Mouse (Mus musculus) neural tube, embryonic 15.5 days (tissue): ENCODE results near the gene Adgrb3. TPM values are rescaled to one million over a fixed set of nuclear protein-coding genes. Genes with fewer than 3 reads are reported as not detected.

Experiments used
- ATAC-seq: fragments of 200-750 bp; cut with Nextera tagmentation; 2 replicates; pipeline ENCODE4 v1.8.0; 2017; ENCODE audit warnings: mild to moderate bottlenecking, moderate TSS enrichment, moderate library complexity; ENCODE audit not compliant: low FRiP score
- H3K27ac ChIP-seq: fragments of 300-500 bp; sonication (generic); replicated peaks from 2 replicates; pipeline ENCODE4 v1.5.1; 2015; ENCODE audit warnings: mild to moderate bottlenecking, inconsistent platforms
- H3K27me3 ChIP-seq: fragments of 300-500 bp; sonication (generic); replicated peaks from 2 replicates; pipeline ENCODE4 v1.6.1; 2015; ENCODE audit warnings: inconsistent platforms
- H3K36me3 ChIP-seq: fragments of 300-500 bp; sonication (generic); 2 replicates; pipeline ENCODE4 v1.6.1; 2015; ENCODE audit warnings: inconsistent platforms
- H3K4me1 ChIP-seq: fragments of 300-500 bp; sonication (generic); 2 replicates; pipeline ENCODE4 v1.6.1; 2015; ENCODE audit warnings: inconsistent platforms
- H3K4me2 ChIP-seq: fragments of 300-500 bp; sonication (generic); 2 replicates; pipeline ENCODE4 v1.6.1; 2015; ENCODE audit warnings: inconsistent platforms, mild to moderate bottlenecking, moderate library complexity
- H3K4me3 ChIP-seq: fragments of 300-500 bp; sonication (generic); replicated peaks from 2 replicates; pipeline ENCODE4 v1.5.1; 2015; ENCODE audit warnings: mild to moderate bottlenecking, inconsistent platforms
- H3K9ac ChIP-seq: fragments of 300-500 bp; sonication (generic); replicated peaks from 2 replicates; pipeline ENCODE4 v1.6.1; 2015; ENCODE audit warnings: mild to moderate bottlenecking, inconsistent platforms
- H3K9me3 ChIP-seq: fragments of 300-500 bp; sonication (generic); replicated peaks from 2 replicates; pipeline ENCODE4 v1.6.1; 2016; ENCODE audit warnings: inconsistent platforms
- WGBS: fragments of 180-500 bp; shearing (Covaris S2); methylation state at CpG from one replicate; pipeline ENCODE4 v1.1.7; 2015; ENCODE audit warnings: mixed read lengths; 5-methylcytosine and 5-hydroxymethylcytosine counted together
- polyA plus RNA-seq: library from polyadenylated mRNA; unstranded; fragments of >200 nt; fragmentation: Nextera tagmentation; extraction: Ambion mirVana; gene quantifications from 2 replicates; pipeline ENCODE4 v1.2.1, GENCODE M21; 2015

The Adgrb3 gene
- 40.6 and 49.9 TPM in 2 replicates for polyA plus RNA-seq

DNA sequence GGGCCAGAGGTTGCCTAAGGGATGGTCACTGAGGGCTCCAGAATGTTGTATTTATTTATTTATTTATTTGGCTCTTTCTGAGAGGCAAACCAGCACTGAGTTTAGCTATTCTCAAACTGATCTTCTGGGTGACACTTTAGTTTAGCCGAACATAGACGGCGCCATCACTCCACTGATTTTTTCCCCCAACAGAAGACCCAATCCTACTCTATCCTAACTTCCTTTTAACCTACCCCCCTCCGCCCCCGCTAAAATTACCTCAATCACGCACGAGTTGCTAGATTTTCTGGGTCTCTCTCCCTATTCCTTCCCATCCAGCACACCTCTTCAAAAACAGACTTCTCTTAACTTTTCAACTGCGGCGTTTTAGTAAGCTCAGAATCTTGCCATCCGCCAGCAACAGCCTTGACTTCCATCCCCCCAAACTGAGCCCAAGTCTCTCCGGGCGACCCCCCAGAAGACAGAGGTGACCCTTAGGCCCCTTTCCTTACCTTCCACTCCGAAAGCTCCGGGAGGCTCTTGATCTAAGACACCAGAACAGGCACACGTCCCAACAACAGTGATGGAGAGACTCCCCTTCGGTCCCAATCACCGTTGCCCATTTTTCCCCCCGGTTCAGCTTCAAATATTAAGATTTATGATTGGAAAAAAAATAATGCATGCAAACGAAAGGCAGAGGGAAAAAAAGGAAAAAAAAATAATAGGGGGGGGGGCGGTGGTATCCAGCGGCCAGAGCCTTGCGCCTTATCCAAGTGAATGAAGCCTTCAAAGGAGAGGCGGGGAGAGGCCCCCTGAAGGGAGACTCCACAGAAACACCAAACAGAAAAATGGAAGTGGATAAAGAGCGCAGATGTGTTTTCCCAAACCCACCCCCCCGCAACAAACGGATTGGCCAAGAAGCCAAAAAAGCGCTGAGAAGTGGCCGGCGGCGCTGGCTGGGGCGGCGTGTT lies at the start of gene Adgrb3:
Adgrb3 (minus strand) TSS at position 737 of the 950 bp plus-strand sequence.
- peak; percentile 60 for ATAC-seq
- no peaks in the 10 kb centered on the region for H3K27me3 ChIP-seq
- peak within 1 kb of the TSS; percentile 91 for H3K27ac ChIP-seq
- peak within 1 kb of the TSS; percentile 74 for H3K9ac ChIP-seq
- peak within 1 kb of the TSS; percentile 56 for H3K4me3 ChIP-seq
- under 1% methylated on average over 26 of the region's 32 CpGs for WGBS
- no peaks in the 10 kb centered on the region for H3K36me3 ChIP-seq
- H3K4me1 ChIP-seq: peaks cover 33% of the 10 kb centered on the region
- no peaks in the 10 kb centered on the region for H3K9me3 ChIP-seq
- peak within 1 kb of the TSS; percentile 62 for H3K4me2 ChIP-seq

DNA sequence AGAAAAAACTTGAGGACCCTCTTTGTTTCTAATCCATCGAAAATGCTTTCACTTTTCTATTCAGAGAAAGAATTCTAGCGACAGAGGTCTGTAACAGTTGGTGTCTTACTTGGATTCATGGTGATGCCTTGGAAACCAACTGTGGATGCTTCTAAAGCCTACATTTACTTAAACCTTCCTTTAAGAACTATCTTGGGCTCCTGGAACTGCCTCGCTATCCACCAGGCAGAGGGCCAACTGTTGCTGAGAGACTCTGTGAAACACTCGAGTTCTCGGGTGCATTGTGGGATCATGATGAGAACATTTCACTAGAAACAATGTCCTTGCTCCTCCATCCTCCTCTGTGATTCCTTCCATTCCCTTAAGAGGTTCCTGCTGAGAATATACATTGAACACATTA lies 48.0 kb upstream of the Adgrb3 start:
- WGBS: 81% methylated on average over 5 of the region's 5 CpGs

GRCm38 (mm10) chr1:25857473-25857872 lies 28.0 kb upstream of the Adgrb3 start:
- no peak overlapping the region for H3K4me2 ChIP-seq
- H3K9ac ChIP-seq: no peak overlapping the region
- no peaks in the 10 kb centered on the region for H3K27me3 ChIP-seq
- 82% methylated on average over 2 of the region's 2 CpGs for WGBS
- no peaks in the 10 kb centered on the region for H3K9me3 ChIP-seq
- no peak overlapping the region for H3K4me3 ChIP-seq
- no peak overlapping the region for H3K27ac ChIP-seq
- no peaks in the 10 kb centered on the region for H3K36me3 ChIP-seq
- no peaks in the 10 kb centered on the region for H3K4me1 ChIP-seq
- no peak for ATAC-seq

More for the DNA sequence above, 48.0 kb upstream of the Adgrb3 start:
- Histone ChIP-seq H3K9ac (no peak overlapping the region), H3K27ac (no peak overlapping the region), H3K27me3 (no peaks in the 10 kb centered on the region), H3K4me1 (no peaks in the 10 kb centered on the region), H3K4me2 (no peak overlapping the region), H3K4me3 (no peak overlapping the region), H3K36me3 (no peaks in the 10 kb centered on the region), H3K9me3 (no peaks in the 10 kb centered on the region)
- ATAC-seq: no peak

DNA sequence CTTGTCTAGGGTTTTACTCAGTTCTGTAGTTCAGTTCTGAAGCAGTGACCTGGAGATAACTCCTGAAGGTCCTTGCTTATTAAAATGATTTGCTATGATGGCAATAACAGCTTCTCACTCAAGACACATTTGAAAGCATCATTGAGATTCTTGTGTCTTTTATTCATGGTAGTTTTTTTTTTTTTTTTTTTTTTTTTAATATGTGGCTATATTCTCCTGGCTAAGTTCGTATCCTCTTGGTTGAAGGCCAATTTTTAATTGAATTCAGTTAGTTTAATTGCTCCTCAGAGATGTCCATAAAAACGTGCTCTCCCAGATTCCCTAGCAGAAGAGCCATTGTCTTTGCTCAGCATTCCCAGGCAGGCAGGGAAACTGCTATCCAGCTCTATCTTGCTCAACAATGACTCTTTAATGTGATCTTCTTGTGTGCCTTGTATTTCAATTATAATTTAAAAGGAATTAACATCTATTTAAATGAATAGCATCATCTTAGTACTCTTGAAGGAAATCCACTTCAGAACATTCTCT lies 25.0 kb upstream of the Adgrb3 start:
- Histone ChIP-seq H3K27me3 (no peaks in the 10 kb centered on the region), H3K36me3 (no peaks in the 10 kb centered on the region), H3K9me3 (no peaks in the 10 kb centered on the region), H3K4me1 (no peaks in the 10 kb centered on the region), H3K4me3 (no peak overlapping the region), H3K9ac (no peak overlapping the region), H3K27ac (no peak overlapping the region), H3K4me2 (no peak overlapping the region)
- no peak for ATAC-seq
- WGBS: 10% methylated on average over 2 of the region's 2 CpGs

DNA sequence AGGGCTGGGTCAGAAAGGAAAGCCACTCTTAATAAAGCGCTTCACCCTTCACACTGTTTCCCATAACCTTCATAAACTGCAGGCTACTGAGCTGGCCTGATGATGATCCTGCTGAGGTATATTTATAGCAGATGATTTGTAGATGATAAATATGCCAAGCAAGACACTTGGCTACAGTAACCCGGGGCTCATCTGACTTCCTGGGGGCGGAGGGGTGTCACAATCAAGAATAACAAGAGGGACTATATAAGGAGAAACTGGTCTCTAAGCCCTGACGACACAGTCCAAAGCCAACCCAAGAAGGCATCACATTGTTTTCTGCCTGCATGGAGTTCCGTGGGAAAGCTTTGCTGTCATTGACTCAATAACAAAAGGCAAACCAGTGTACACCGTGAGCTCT lies 2.8 kb upstream of the Adgrb3 start:
- H3K27ac ChIP-seq: peak overlapping the region; percentile 61

GRCm38 (mm10) chr1:25831521-25831900 lies 2.0 kb upstream of the Adgrb3 start:
- Histone ChIP-seq H3K4me3 (peak overlapping the region; percentile 56), H3K9ac (peak overlapping the region; percentile 74), H3K27ac (peak overlapping the region; percentile 91), H3K36me3 (no peaks in the 10 kb centered on the region), H3K4me1 (peaks cover 13% of the 10 kb centered on the region), H3K27me3 (no peaks in the 10 kb centered on the region), H3K9me3 (no peaks in the 10 kb centered on the region), H3K4me2 (peak overlapping the region; percentile 62)
- no peak for ATAC-seq
- 8% methylated on average over 2 of the region's 2 CpGs for WGBS

More for the DNA sequence above, 2.8 kb upstream of the Adgrb3 start:
- H3K9ac ChIP-seq: peak overlapping the region; percentile 32; the same call in 1 of the 2 replicates
- H3K27me3 ChIP-seq: no peaks in the 10 kb centered on the region
- H3K4me1 ChIP-seq: peaks cover 7% of the 10 kb centered on the region
- no peaks in the 10 kb centered on the region for H3K36me3 ChIP-seq
- H3K4me3 ChIP-seq: peak overlapping the region; percentile 56
- no peaks in the 10 kb centered on the region for H3K9me3 ChIP-seq
- peak overlapping the region; percentile 62 for H3K4me2 ChIP-seq
- no peak for ATAC-seq
- 16% methylated on average over 6 of the region's 6 CpGs for WGBS

DNA sequence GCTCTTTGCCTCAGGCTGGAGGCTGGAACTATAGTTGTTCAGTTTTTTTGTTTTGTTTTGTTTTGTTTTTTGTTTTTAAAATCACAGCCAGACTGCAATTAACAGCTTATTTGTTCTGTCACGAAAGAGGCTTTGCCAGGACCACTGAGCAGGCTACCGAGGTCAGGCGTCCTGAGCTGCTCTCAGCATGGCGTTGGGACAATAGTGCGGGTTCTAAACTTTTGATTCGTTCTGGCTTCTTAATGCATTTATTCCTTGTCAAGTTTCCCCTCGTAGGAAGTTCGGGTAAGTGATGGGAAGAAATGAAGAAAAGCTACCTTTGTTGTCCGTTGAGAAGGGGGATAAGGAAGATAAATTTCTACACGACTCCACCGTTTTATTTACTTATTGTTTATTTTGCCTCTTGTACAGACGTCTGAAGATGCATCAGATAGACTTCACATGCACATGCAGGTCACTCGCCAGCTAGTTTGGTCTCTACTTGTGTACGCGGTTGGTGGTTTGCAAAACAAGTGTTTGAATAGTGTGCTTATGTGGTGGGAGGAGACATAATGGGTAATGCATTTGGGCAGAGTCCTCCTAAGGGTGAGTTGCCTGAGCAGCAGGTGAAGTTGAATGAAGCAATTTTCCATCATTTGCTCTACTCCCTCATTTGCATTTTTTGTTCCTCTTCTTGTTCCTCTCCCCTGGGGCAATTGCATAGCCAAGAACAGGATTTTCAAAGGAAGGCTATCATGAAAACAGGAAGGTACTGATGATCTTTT lies 1.4 kb upstream of the Adgrb3 start:
- H3K4me1 ChIP-seq: peaks cover 17% of the 10 kb centered on the region

GRCm38 (mm10) chr1:25829921-25830751 lies 629 bp upstream of the Adgrb3 start:
- WGBS: 1% methylated on average over 50 of the region's 99 CpGs
- H3K4me1 ChIP-seq: peaks cover 25% of the 10 kb centered on the region
- peak; percentile 89 for ATAC-seq

More for the DNA sequence above, 1.4 kb upstream of the Adgrb3 start:
- Histone ChIP-seq H3K4me3 (peak overlapping the region; percentile 56), H3K4me2 (peak overlapping the region; percentile 62), H3K9me3 (no peaks in the 10 kb centered on the region), H3K27me3 (no peaks in the 10 kb centered on the region), H3K27ac (peak overlapping the region; percentile 91), H3K9ac (peak overlapping the region; percentile 74), H3K36me3 (no peaks in the 10 kb centered on the region)
- WGBS: 2% methylated on average over 15 of the region's 15 CpGs
- ATAC-seq: peak; percentile 8; the same call in 1 of the 2 replicates

GRCm38 (mm10) chr1:25828071-25828755 lies 1.3 kb downstream of the Adgrb3 start:
- Histone ChIP-seq H3K4me3 (peak overlapping the region; percentile 56), H3K27ac (peak overlapping the region; percentile 91), H3K9me3 (no peaks in the 10 kb centered on the region), H3K4me1 (peaks cover 39% of the 10 kb centered on the region), H3K27me3 (no peaks in the 10 kb centered on the region), H3K4me2 (peak overlapping the region; percentile 62), H3K36me3 (no peaks in the 10 kb centered on the region), H3K9ac (peak overlapping the region; percentile 74)
- ATAC-seq: no peak
- 36% methylated on average over 9 of the region's 9 CpGs for WGBS

More at GRCm38 (mm10) chr1:25829921-25830751, 629 bp upstream of the Adgrb3 start:
- Histone ChIP-seq H3K36me3 (no peaks in the 10 kb centered on the region), H3K4me3 (peak overlapping the region; percentile 56), H3K27ac (peak overlapping the region; percentile 91), H3K27me3 (no peaks in the 10 kb centered on the region), H3K4me2 (peak overlapping the region; percentile 62), H3K9me3 (no peaks in the 10 kb centered on the region), H3K9ac (peak overlapping the region; percentile 74)

GRCm38 (mm10) chr1:25827436-25827835 lies 2.1 kb downstream of the Adgrb3 start:
- H3K4me3 ChIP-seq: peak overlapping the region; percentile 56
- WGBS: 36% methylated on average over 9 of the region's 9 CpGs
- peak overlapping the region; percentile 62 for H3K4me2 ChIP-seq
- no peak for ATAC-seq
- H3K9ac ChIP-seq: peak overlapping the region; percentile 74
- no peaks in the 10 kb centered on the region for H3K27me3 ChIP-seq
- H3K27ac ChIP-seq: 0 out of 2 replicates have a peak overlapping the region, but pooled peaks have one; percentile 48
- H3K4me1 ChIP-seq: peaks cover 43% of the 10 kb centered on the region
- no peaks in the 10 kb centered on the region for H3K36me3 ChIP-seq
- no peaks in the 10 kb centered on the region for H3K9me3 ChIP-seq
